Mouse (Mus musculus): Measurements from ENCODE around the gene B4galt4.

DNA sequence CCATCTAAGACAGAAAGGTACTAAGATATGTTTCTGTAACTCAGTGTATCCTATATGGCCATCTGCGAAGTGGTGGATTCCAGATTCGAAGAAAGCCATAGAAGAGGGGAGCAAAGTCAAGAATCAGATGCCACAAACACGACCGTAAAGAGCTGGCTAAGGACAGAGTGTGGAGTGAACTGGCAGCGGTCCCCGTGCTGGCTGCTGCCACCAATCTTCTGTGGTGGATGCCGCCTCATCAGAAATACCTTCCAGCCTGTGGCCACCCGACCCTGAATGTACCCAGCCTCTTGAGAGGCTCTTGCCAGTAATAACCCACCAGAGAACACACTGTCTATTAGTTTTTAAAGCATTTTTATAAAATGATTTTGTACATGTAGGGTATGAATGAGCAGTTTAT, 26.3 kb downstream of the B4galt4 start:
- TF ChIP-seq CTCF (IDR thresholded peaks at IDR 0.05; ENCODE audit: control insufficient read depth, insufficient read depth, insufficient replicate concordance, low read depth, low read length) (no peak), POLR2A (IDR thresholded peaks at IDR 0.05; ENCODE audit: control insufficient read depth, low read depth, low read length) (no peak)
